Mouse (Mus musculus) testis, adult 2 months (tissue): ENCODE data around the gene Gjb4.

Experiments
- CTCF ChIP-seq: fragments of 200-500 bp; IDR thresholded peaks from 2 replicates; pipeline ENCODE4 v1.5.1; 2012; ENCODE audit warnings: low read depth, mild to moderate bottlenecking, inconsistent platforms, low read length, moderate library complexity; ENCODE audit not compliant: control insufficient read depth, insufficient read depth, insufficient replicate concordance
- POLR2A ChIP-seq: fragments of 200-500 bp; IDR thresholded peaks from 2 replicates; pipeline ENCODE4 v1.6.1; 2012; ENCODE audit warnings: low read depth, mild to moderate bottlenecking, inconsistent platforms, low read length, moderate library complexity; ENCODE audit not compliant: control insufficient read depth

DNA sequence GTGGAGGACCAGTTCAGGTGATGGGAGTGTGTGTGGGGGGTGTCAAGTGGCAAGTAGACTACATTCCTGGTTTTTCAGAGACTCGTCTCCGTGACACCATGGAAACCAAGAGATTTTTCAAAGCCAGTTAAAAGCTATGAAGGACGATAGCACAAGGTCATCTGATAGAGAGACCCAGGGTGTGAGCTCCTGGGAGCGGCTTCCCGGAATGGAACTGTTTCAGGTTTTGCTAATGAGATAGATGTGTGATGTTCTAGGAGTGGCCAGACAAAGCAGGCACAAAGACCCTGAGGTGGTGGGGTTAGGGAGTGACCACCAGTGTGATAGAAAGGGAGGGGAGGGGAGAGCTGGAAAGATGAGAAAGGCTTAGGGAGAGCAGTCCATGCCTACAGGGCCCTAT is 8.9 kb downstream of the Gjb4 start:
- TF ChIP-seq POLR2A (no peak), CTCF (no peak)
